Comparison of ENCODE assay signal across 8 mouse cellular contexts in genomic region chr3:30968531-30969092, GRCm38 (mm10). TPM values are rescaled to one million over a fixed set of nuclear protein-coding genes. Genes with fewer than 3 reads are reported as not detected.
A peak's percentile ranks its signal among the peaks of the same experiment; 100 is the strongest.
DNase-seq lines count a peak whose midpoint lies in the region; ATAC-seq and TF ChIP-seq lines count a peak whose summit lies in the region.

No protein-coding gene starts in this region.

- under 1% methylated on average over 54 of the region's 54 CpGs for WGBS in hindbrain, postnatal 0 days

- ATAC-seq in hindbrain, postnatal 0 days: peak; percentile 64
- ATAC-seq in megakaryocyte progenitor cell, adult 5-6 weeks (replicated peaks; ENCODE audit: poor library complexity): peak; percentile 54

- H3K36me3 ChIP-seq in hindbrain, postnatal 0 days (ENCODE audit: insufficient read depth, low read length): peaks cover 17% of the 10 kb centered on the region

- intact Hi-C loops in left cerebral cortex, postnatal 25 days (cut with DNase I): loop anchor here (2.0 to 10.0 kb wide), 2 partner anchors 28 to 166 kb away; no protein-coding TSS in a partner anchor

- H3K9ac ChIP-seq in hindbrain, postnatal 0 days (replicated peaks; ENCODE audit: low read length): peak overlapping the region; percentile 87

- H3K4me3 ChIP-seq in hindbrain, postnatal 0 days (ENCODE audit: low read length): peak overlapping the region; percentile 75

- peak overlapping the region; percentile 88 for H3K27ac ChIP-seq in hindbrain, postnatal 0 days

- 0 out of 2 replicates have a peak, but pooled peaks cover 5% of the 10 kb centered on the region for H3K4me1 ChIP-seq in hindbrain, postnatal 0 days (ENCODE audit: insufficient read depth, low read length)

- peak overlapping the region; percentile 70 for H3K4me2 ChIP-seq in hindbrain, postnatal 0 days (ENCODE audit: low read depth, low read length)

- DNase-seq in layer of hippocampus, adult 11-12 months (ENCODE audit: low spot score): peak; percentile 43
- no peak for DNase-seq in layer of hippocampus, adult 9-10 months (ENCODE audit: low spot score)
- peak; percentile 22 to 34 for DNase-seq in cerebellum, postnatal 4 days (ENCODE audit: low spot score in 2 of 2)
- peak; percentile 53 for DNase-seq in gastrocnemius, postnatal 10 days
- DNase-seq in hindbrain, postnatal 0 days (ENCODE audit: low spot score): peak; percentile 66
- DNase-seq in left cerebral cortex, postnatal 25 days (ENCODE audit: low spot score in 2 of 2): peak; percentile 48 to 58
- peak; percentile 55 for DNase-seq in right cerebral cortex, postnatal 25 days

- no peaks in the 10 kb centered on the region for H3K27me3 ChIP-seq in hindbrain, postnatal 0 days (ENCODE audit: insufficient read depth, low read length)

- no peak for TF ChIP-seq CTCF in hindbrain, postnatal 0 days (IDR thresholded peaks at IDR 0.05; ENCODE audit: low read depth)

- H3K9me3 ChIP-seq in hindbrain, postnatal 0 days (ENCODE audit: low read length): no peaks in the 10 kb centered on the region

RNA-seq across cellular contexts. Expression of gene Phc3, which starts 0.6 kb away (rescaled TPM):
- 10 to 100 TPM; 13.6 to 19.2 TPM for total RNA-seq in gastrocnemius, postnatal 10 days (2021)
- 25.8 and 27.4 TPM in 2 replicates for total RNA-seq in hindbrain, postnatal 0 days (2014; rRNA removed)
- polyA plus RNA-seq in hindbrain, postnatal 0 days (2015; fragmentation: Nextera tagmentation; extraction: Ambion mirVana): 6.4 and 7.4 TPM in 2 replicates
- 10 to 100 TPM; 35.5 to 38.8 TPM for total RNA-seq in left cerebral cortex, postnatal 25 days (2021)
- 24.0 and 26.8 TPM in 2 replicates for total RNA-seq in megakaryocyte progenitor cell, adult 5-6 weeks (2015)
- 10.4 and 13.7 TPM in 2 replicates for total RNA-seq in megakaryocyte progenitor cell, adult 5-6 weeks (2017)

RNA-seq across cellular contexts. Expression of gene Prkci, which starts 26.9 kb away (rescaled TPM):
- total RNA-seq in gastrocnemius, postnatal 10 days (2021): 10 to 100 TPM; 12.5 to 19.6 TPM
- total RNA-seq in hindbrain, postnatal 0 days (2014; rRNA removed): 35.0 and 45.2 TPM in 2 replicates
- 20.5 and 20.8 TPM in 2 replicates for polyA plus RNA-seq in hindbrain, postnatal 0 days (2015; fragmentation: Nextera tagmentation; extraction: Ambion mirVana)
- total RNA-seq in left cerebral cortex, postnatal 25 days (2021): 10 to 100 TPM; 67.4 to 76.9 TPM
- 20.1 TPM in 2 replicates for total RNA-seq in megakaryocyte progenitor cell, adult 5-6 weeks (2015)
- 18.9 and 19.1 TPM in 2 replicates for total RNA-seq in megakaryocyte progenitor cell, adult 5-6 weeks (2017)
